Mouse (Mus musculus): ENCODE measurements around the gene Fezf1.

DNA sequence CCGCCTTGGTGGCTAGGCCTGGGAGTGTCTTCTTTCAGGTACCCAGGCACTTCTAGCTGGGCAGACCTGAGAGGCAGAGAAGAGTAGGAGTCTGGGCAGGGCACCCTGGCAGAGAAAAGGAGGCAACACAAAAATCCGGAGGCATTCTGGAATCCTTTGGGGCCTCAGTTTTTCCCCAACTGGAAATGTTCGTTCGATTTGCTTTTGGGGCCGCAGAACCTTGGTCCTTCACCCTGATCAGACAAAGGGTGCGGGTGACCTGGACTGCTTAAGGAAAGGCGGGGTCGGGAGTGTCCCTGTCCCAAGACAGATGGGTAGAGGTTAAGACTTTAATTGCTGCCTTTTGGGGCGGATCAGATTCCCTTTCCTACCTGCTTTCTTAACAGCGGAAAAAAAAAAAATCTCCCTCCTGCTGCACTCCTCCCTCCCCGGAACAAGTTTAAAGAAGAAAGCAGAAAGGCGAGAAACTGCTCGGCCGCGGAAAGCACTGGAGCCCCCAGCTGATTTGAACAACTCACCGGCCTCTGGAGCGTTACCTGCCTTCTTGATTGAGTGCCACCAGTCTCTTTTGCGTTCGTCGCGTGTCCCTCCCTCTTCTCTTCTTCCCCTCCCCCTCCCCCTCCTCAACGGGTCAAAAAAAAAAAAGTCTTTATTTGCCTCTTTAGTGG lies 2.3 kb upstream of the Fezf1 start:
- TF ChIP-seq CTCF (IDR thresholded peaks at IDR 0.05; ENCODE audit: low read depth) (no peak), EP300 (IDR thresholded peaks at IDR 0.05; ENCODE audit: low read depth) (no peak)

Measured in liver, embryonic 14.5 days (tissue).